Mouse (Mus musculus): ENCODE data around the gene Otub1.

- TF ChIP-seq CTCF (conservative IDR thresholded peaks at IDR 0.05; ENCODE audit: low read length) (no peak), POU5F1 (IDR thresholded peaks at IDR 0.05; ENCODE audit: borderline replicate concordance, low read length) (no peak)
Observed at GRCm38 (mm10) chr19:7155196-7155595, 50.9 kb downstream of the Otub1 start.
